Mouse (Mus musculus): ENCODE data around the gene Washc1. TPM values are rescaled to one million over a fixed set of nuclear protein-coding genes. Genes with fewer than 3 reads are reported as not detected.
"Not testable (repeated sequence)": the region's sequence is repeated elsewhere in the genome, so short reads cannot be mapped to it uniquely, and the experiment has no call there.

Washc1 gene
- 45.4 and 48.0 TPM in 2 replicates for polyA plus RNA-seq (2015; fragmentation: Nextera tagmentation; extraction: Ambion mirVana)

- Histone ChIP-seq H3K36me3 (peaks cover 29% of the 10 kb centered on the region), H3K4me2 (peak within 1 kb of the TSS; percentile 68), H3K4me3 (peak within 1 kb of the TSS; percentile 83), H3K27ac (peak within 1 kb of the TSS; percentile 78), H3K9ac (peak within 1 kb of the TSS; percentile 86), H3K9me3 (no peaks in the 10 kb centered on the region), H3K4me1 (replicated peaks) (peaks cover 21% of the 10 kb centered on the region), H3K27me3 (no peaks in the 10 kb centered on the region)
- ATAC-seq (ENCODE audit: low FRiP score), result peak; percentile 97
- WGBS, result under 1% methylated on average over 41 of the region's 41 CpGs
Measured at GRCm38 (mm10) chr17:66111402-66111959, at the start of gene Washc1. TSS of gene Washc1 (plus strand) at chr17:66111545.

GRCm38 (mm10) chr17:66065115-66065514 lies 46.2 kb upstream of the Washc1 start:
- ATAC-seq (ENCODE audit: low FRiP score), result no peak
- Histone ChIP-seq H3K36me3 (no peaks in the 10 kb centered on the region), H3K27ac (no peak overlapping the region), H3K4me2 (no peak overlapping the region), H3K9me3 (no peaks in the 10 kb centered on the region), H3K4me1 (replicated peaks) (0 out of 2 replicates have a peak, but pooled peaks cover 14% of the 10 kb centered on the region), H3K9ac (no peak overlapping the region), H3K4me3 (no peak overlapping the region), H3K27me3 (no peaks in the 10 kb centered on the region)
- WGBS, result 94% methylated on average over 4 of the region's 4 CpGs

GRCm38 (mm10) chr17:66069036-66069435 lies 42.3 kb upstream of the Washc1 start:
- not testable (repeated sequence) for H3K36me3 ChIP-seq; H3K4me3 ChIP-seq; ATAC-seq (ENCODE audit: low FRiP score); H3K9ac ChIP-seq; H3K9me3 ChIP-seq; H3K27ac ChIP-seq; H3K4me2 ChIP-seq; H3K27me3 ChIP-seq
- H3K4me1 ChIP-seq (replicated peaks), result peaks cover 22% of the 10 kb centered on the region
- 93% methylated on average over 2 of the region's 2 CpGs for WGBS

- ATAC-seq (ENCODE audit: low FRiP score), result no peak
- no peak overlapping the region for H3K27ac ChIP-seq
- H3K36me3 ChIP-seq, result no peaks in the 10 kb centered on the region
- no peaks in the 10 kb centered on the region for H3K9me3 ChIP-seq
- 88% methylated on average over 7 of the region's 7 CpGs for WGBS
- no peak overlapping the region for H3K4me3 ChIP-seq
- H3K4me2 ChIP-seq, result no peak overlapping the region
- peaks cover 39% of the 10 kb centered on the region for H3K4me1 ChIP-seq (replicated peaks)
- no peak overlapping the region for H3K9ac ChIP-seq
- H3K27me3 ChIP-seq, result no peaks in the 10 kb centered on the region
Measured at GRCm38 (mm10) chr17:66073971-66074370, 37.4 kb upstream of the Washc1 start.

GRCm38 (mm10) chr17:66075827-66076173 lies 35.5 kb upstream of the Washc1 start:
- Histone ChIP-seq H3K36me3 (peaks cover 14% of the 10 kb centered on the region), H3K4me1 (replicated peaks) (peaks cover 39% of the 10 kb centered on the region), H3K4me3 (peak overlapping the region; percentile 94), H3K9me3 (no peaks in the 10 kb centered on the region), H3K9ac (peak overlapping the region; percentile 97), H3K27ac (peak overlapping the region; percentile 98), H3K27me3 (no peaks in the 10 kb centered on the region), H3K4me2 (peak overlapping the region; percentile 80)
- WGBS, result 6% methylated on average over 12 of the region's 12 CpGs
- no peak for ATAC-seq (ENCODE audit: low FRiP score)

GRCm38 (mm10) chr17:66076174-66076927 lies 35.0 kb upstream of the Washc1 start:
- WGBS, result under 1% methylated on average over 66 of the region's 95 CpGs
- peak; percentile 87 for ATAC-seq (ENCODE audit: low FRiP score)
- Histone ChIP-seq H3K27ac (peak overlapping the region; percentile 98), H3K4me3 (peak overlapping the region; percentile 94), H3K4me1 (replicated peaks) (peaks cover 39% of the 10 kb centered on the region), H3K9ac (peak overlapping the region; percentile 97), H3K27me3 (no peaks in the 10 kb centered on the region), H3K4me2 (peak overlapping the region; percentile 80), H3K9me3 (no peaks in the 10 kb centered on the region), H3K36me3 (peaks cover 18% of the 10 kb centered on the region)

- H3K36me3 ChIP-seq, result peaks cover 21% of the 10 kb centered on the region
Measured at GRCm38 (mm10) chr17:66076934-66077333, 34.4 kb upstream of the Washc1 start, which contains the start of gene Ankrd12. TSS of gene Ankrd12 (minus strand) at chr17:66077089.

GRCm38 (mm10) chr17:66077437-66077850 lies 33.9 kb upstream of the Washc1 start:
- Histone ChIP-seq H3K4me1 (replicated peaks) (peaks cover 39% of the 10 kb centered on the region), H3K9me3 (no peaks in the 10 kb centered on the region), H3K4me3 (peak overlapping the region; percentile 94), H3K36me3 (peaks cover 21% of the 10 kb centered on the region), H3K27ac (peak overlapping the region; percentile 98), H3K4me2 (peak overlapping the region; percentile 80), H3K27me3 (no peaks in the 10 kb centered on the region), H3K9ac (peak overlapping the region; percentile 97)
- WGBS, result 1% methylated on average over 23 of the region's 23 CpGs
- peak; percentile 75 for ATAC-seq (ENCODE audit: low FRiP score)

More at GRCm38 (mm10) chr17:66076934-66077333, 34.4 kb upstream of the Washc1 start, which contains the start of gene Ankrd12:
- 2% methylated on average over 45 of the region's 53 CpGs for WGBS
- H3K9ac ChIP-seq, result peak within 1 kb of the TSS; percentile 97
- peak within 1 kb of the TSS; percentile 94 for H3K4me3 ChIP-seq
- peaks cover 39% of the 10 kb centered on the region for H3K4me1 ChIP-seq (replicated peaks)
- peak within 1 kb of the TSS; percentile 98 for H3K27ac ChIP-seq
- peak; percentile 97 for ATAC-seq (ENCODE audit: low FRiP score)
- H3K27me3 ChIP-seq, result no peaks in the 10 kb centered on the region
- H3K4me2 ChIP-seq, result peak within 1 kb of the TSS; percentile 80
- H3K9me3 ChIP-seq, result no peaks in the 10 kb centered on the region

- Histone ChIP-seq H3K9me3 (no peaks in the 10 kb centered on the region), H3K4me3 (no peak overlapping the region), H3K27ac (no peak overlapping the region), H3K4me1 (replicated peaks) (no peaks in the 10 kb centered on the region), H3K4me2 (no peak overlapping the region), H3K9ac (no peak overlapping the region), H3K36me3 (peaks cover 56% of the 10 kb centered on the region), H3K27me3 (no peaks in the 10 kb centered on the region)
- 88% methylated on average over 1 of the region's 1 CpGs for WGBS
- ATAC-seq (ENCODE audit: low FRiP score), result no peak
Measured at GRCm38 (mm10) chr17:66084486-66084885, 26.9 kb upstream of the Washc1 start.

- WGBS, result 97% methylated on average over 1 of the region's 1 CpGs
- H3K4me1 ChIP-seq (replicated peaks), result no peaks in the 10 kb centered on the region
- ATAC-seq (ENCODE audit: low FRiP score), result no peak
- no peak overlapping the region for H3K27ac ChIP-seq
- no peak overlapping the region for H3K4me3 ChIP-seq
- H3K4me2 ChIP-seq, result no peak overlapping the region
- H3K9ac ChIP-seq, result no peak overlapping the region
- no peaks in the 10 kb centered on the region for H3K27me3 ChIP-seq
- no peaks in the 10 kb centered on the region for H3K9me3 ChIP-seq
- H3K36me3 ChIP-seq, result peaks cover 54% of the 10 kb centered on the region
Measured at GRCm38 (mm10) chr17:66085038-66085437, 26.3 kb upstream of the Washc1 start.

- H3K4me2 ChIP-seq, result no peak overlapping the region
- H3K4me1 ChIP-seq (replicated peaks), result no peaks in the 10 kb centered on the region; the same call in 1 of the 2 replicates
- H3K27me3 ChIP-seq, result no peaks in the 10 kb centered on the region
- no peak for ATAC-seq (ENCODE audit: low FRiP score)
- H3K9ac ChIP-seq, result no peak overlapping the region
- no peaks in the 10 kb centered on the region for H3K9me3 ChIP-seq
- no peak overlapping the region for H3K27ac ChIP-seq
- peaks cover 44% of the 10 kb centered on the region for H3K36me3 ChIP-seq
- H3K4me3 ChIP-seq, result no peak overlapping the region
Measured at GRCm38 (mm10) chr17:66090251-66090650, 21.1 kb upstream of the Washc1 start.

- H3K27ac ChIP-seq, result no peak overlapping the region
- H3K4me1 ChIP-seq (replicated peaks), result no peaks in the 10 kb centered on the region; the same call in 1 of the 2 replicates
- no peak overlapping the region for H3K9ac ChIP-seq
- H3K36me3 ChIP-seq, result peaks cover 32% of the 10 kb centered on the region
- WGBS, result 94% methylated on average over 2 of the region's 2 CpGs
- no peaks in the 10 kb centered on the region for H3K9me3 ChIP-seq
- no peak for ATAC-seq (ENCODE audit: low FRiP score)
- no peaks in the 10 kb centered on the region for H3K27me3 ChIP-seq
- no peak overlapping the region for H3K4me2 ChIP-seq
- H3K4me3 ChIP-seq, result no peak overlapping the region
Measured at GRCm38 (mm10) chr17:66091392-66091791, 20.0 kb upstream of the Washc1 start.

All from hindbrain, embryonic 13.5 days (tissue).